Mouse (Mus musculus) E14TG2a.4 (cell line): Measurements from ENCODE around the gene Kcnd2.

ENCODE experiments used
- CTCF ChIP-seq: conservative IDR thresholded peaks from 2 replicates; pipeline ENCODE4 v1.5.1; 2014; ENCODE audit warnings: low read length
- POU5F1 ChIP-seq: IDR thresholded peaks from 2 replicates; pipeline ENCODE4 v1.6.1; 2014; ENCODE audit warnings: low read length, borderline replicate concordance

- TF ChIP-seq POU5F1 = no peak
- TF ChIP-seq CTCF = no peak
Measured at GRCm38 (mm10) chr6:21686388-21686787, 471.1 kb downstream of the Kcnd2 start.
